Mouse (Mus musculus) cerebellum, adult 2 months (tissue): ENCODE results near the gene Kctd15.

Source experiments
- CTCF ChIP-seq: fragments of 200-500 bp; IDR thresholded peaks from 2 replicates; pipeline ENCODE4 v1.5.1; 2011; ENCODE audit warnings: low read depth, mild to moderate bottlenecking, control low read depth, low read length, moderate library complexity, borderline replicate concordance; ENCODE audit not compliant: insufficient read depth
- POLR2A ChIP-seq: fragments of 200-500 bp; IDR thresholded peaks from 2 replicates; pipeline ENCODE4 v1.6.1; 2011; ENCODE audit warnings: low read length, control low read depth, borderline replicate concordance; ENCODE audit not compliant: insufficient read depth

- TF ChIP-seq CTCF (peak; percentile 100), POLR2A (no peak)
Measured at GRCm38 (mm10) chr7:34671911-34672310, 15.4 kb upstream of the Kctd15 start.
